Mouse (Mus musculus) frontal cortex, postnatal 10 days (tissue): ENCODE measurements at regions not wholly inside any gene's neighbourhood (a gene's known extent, or its start where the extent isn't known, plus 50 kb on each side); places are given as distances from the start of the nearest gene placed in this dataset.

Experiments used
- DNase-seq, 2 experiments: peaks; one replicate each; pipeline ENCODE4 v3.0.0; 2022; ENCODE audit warnings: low spot score in 2 of 2, mixed read lengths in 1 of 2

GRCm38 (mm10) chr5:74943737-74944403 is 100.7 kb downstream of the Chic2 start:
- peak; percentile 58 to 83 for DNase-seq

- no peak for DNase-seq
These were observed 103.1 kb downstream of the Chic2 start for GRCm38 (mm10) chr5:74941426-74941825.

GRCm38 (mm10) chr5:74937416-74937940 is 107.1 kb downstream of the Chic2 start:
- DNase-seq: no peak

- no peak for DNase-seq
These were observed 108.5 kb downstream of the Chic2 start for GRCm38 (mm10) chr5:74936087-74936486.

- DNase-seq: no peak
These were observed 108.9 kb downstream of the Chic2 start for GRCm38 (mm10) chr5:74935676-74936075.

GRCm38 (mm10) chr5:74933276-74933675 is 111.3 kb downstream of the Chic2 start:
- DNase-seq: no peak

GRCm38 (mm10) chr5:74932206-74932605 is 112.4 kb downstream of the Chic2 start:
- no peak for DNase-seq

GRCm38 (mm10) chr5:74931765-74932164 is 112.8 kb downstream of the Chic2 start:
- DNase-seq: no peak

GRCm38 (mm10) chr5:74927543-74927942 is 117.0 kb downstream of the Chic2 start:
- no peak for DNase-seq

GRCm38 (mm10) chr5:74925769-74926168 is 118.8 kb downstream of the Chic2 start:
- DNase-seq: no peak

GRCm38 (mm10) chr5:74924031-74924533 is 120.5 kb downstream of the Chic2 start:
- no peak for DNase-seq

- DNase-seq: no peak
These were observed 121.2 kb downstream of the Chic2 start for GRCm38 (mm10) chr5:74923337-74923736.

GRCm38 (mm10) chr5:74922881-74923280 is 121.7 kb downstream of the Chic2 start:
- no peak for DNase-seq

- DNase-seq: no peak
These were observed 123.6 kb downstream of the Chic2 start for GRCm38 (mm10) chr5:74920939-74921338.

- DNase-seq: no peak
These were observed 124.1 kb downstream of the Chic2 start for GRCm38 (mm10) chr5:74920490-74920889.

- DNase-seq: no peak
These were observed 139.0 kb downstream of the Chic2 start for GRCm38 (mm10) chr5:74905504-74906061.

GRCm38 (mm10) chr5:74904927-74905503 is 139.6 kb downstream of the Chic2 start:
- no peak for DNase-seq

GRCm38 (mm10) chr5:74904327-74904726 is 140.2 kb downstream of the Chic2 start:
- DNase-seq: no peak

- DNase-seq: no peak
These were observed 140.9 kb downstream of the Chic2 start for GRCm38 (mm10) chr5:74903711-74904110.

- DNase-seq: no peak
These were observed 147.4 kb downstream of the Chic2 start for GRCm38 (mm10) chr5:74897133-74897532.

- DNase-seq: no peak
These were observed 151.3 kb downstream of the Chic2 start for GRCm38 (mm10) chr5:74893276-74893675.

GRCm38 (mm10) chr5:74891541-74891940 is 153.0 kb downstream of the Chic2 start:
- no peak for DNase-seq

GRCm38 (mm10) chr5:74888934-74889333 is 155.6 kb downstream of the Chic2 start:
- DNase-seq: no peak
